Mouse (Mus musculus): ENCODE measurements around the gene Prps1.
"Not testable (repeated sequence)": the region's sequence is repeated elsewhere in the genome, so short reads cannot be mapped to it uniquely, and the experiment has no call there.

Gene Prps1

GRCm38 (mm10) chrX:140456279-140456731, at the start of gene Prps1:
Prps1 (plus strand) TSS chrX:140456613.
- DNase-seq: peak; percentile 89

- no peak for DNase-seq
Measured at GRCm38 (mm10) chrX:140407593-140407992, 48.8 kb upstream of the Prps1 start.

- no peak for DNase-seq
Measured at GRCm38 (mm10) chrX:140418467-140418866, 37.9 kb upstream of the Prps1 start.

GRCm38 (mm10) chrX:140427124-140427523, 29.3 kb upstream of the Prps1 start:
- no peak for DNase-seq

GRCm38 (mm10) chrX:140428252-140428651, 28.2 kb upstream of the Prps1 start:
- DNase-seq: no peak

GRCm38 (mm10) chrX:140429985-140430384, 26.4 kb upstream of the Prps1 start:
- no peak for DNase-seq

GRCm38 (mm10) chrX:140430506-140430905, 25.9 kb upstream of the Prps1 start:
- DNase-seq: no peak

GRCm38 (mm10) chrX:140431981-140432380, 24.4 kb upstream of the Prps1 start:
- no peak for DNase-seq

GRCm38 (mm10) chrX:140432786-140433185, 23.6 kb upstream of the Prps1 start:
- DNase-seq: no peak

GRCm38 (mm10) chrX:140437906-140438305, 18.5 kb upstream of the Prps1 start:
- DNase-seq: no peak

GRCm38 (mm10) chrX:140445551-140445950, 10.9 kb upstream of the Prps1 start:
- no peak for DNase-seq

GRCm38 (mm10) chrX:140450071-140450470, 6.3 kb upstream of the Prps1 start:
- no peak for DNase-seq

GRCm38 (mm10) chrX:140456751-140457491, 508 bp downstream of the Prps1 start:
- no peak for DNase-seq

- no peak for DNase-seq
Measured at GRCm38 (mm10) chrX:140457502-140457901, 1.1 kb downstream of the Prps1 start.

GRCm38 (mm10) chrX:140478231-140478630, 21.8 kb downstream of the Prps1 start:
- DNase-seq: no peak

GRCm38 (mm10) chrX:140479171-140479570, 22.8 kb downstream of the Prps1 start:
- peak; percentile 36 to 58 for DNase-seq

GRCm38 (mm10) chrX:140489174-140489573, 32.8 kb downstream of the Prps1 start:
- no peak for DNase-seq

- no peak for DNase-seq
Measured at GRCm38 (mm10) chrX:140490203-140490602, 33.8 kb downstream of the Prps1 start.

GRCm38 (mm10) chrX:140491884-140492571, 35.6 kb downstream of the Prps1 start:
- DNase-seq: peak; percentile 42 to 62

- no peak for DNase-seq
Measured at GRCm38 (mm10) chrX:140493527-140494029, 37.2 kb downstream of the Prps1 start.

GRCm38 (mm10) chrX:140494170-140494569, 37.8 kb downstream of the Prps1 start:
- no peak for DNase-seq

GRCm38 (mm10) chrX:140498431-140498830, 42.0 kb downstream of the Prps1 start:
- DNase-seq: not testable (repeated sequence)

GRCm38 (mm10) chrX:140500306-140500705, 43.9 kb downstream of the Prps1 start:
- DNase-seq: no peak
